Mouse (Mus musculus) kidney, adult 18-20 months (tissue): ENCODE measurements at regions not wholly inside any gene's neighbourhood (a gene's known extent, or its start where the extent isn't known, plus 50 kb on each side); places are given as distances from the start of the nearest gene placed in this dataset.
A peak's percentile ranks its signal among the peaks of the same experiment; 100 is the strongest.

Source experiments
- DNase-seq: peaks from one replicate; pipeline ENCODE4 v3.0.0; 2021

DNA sequence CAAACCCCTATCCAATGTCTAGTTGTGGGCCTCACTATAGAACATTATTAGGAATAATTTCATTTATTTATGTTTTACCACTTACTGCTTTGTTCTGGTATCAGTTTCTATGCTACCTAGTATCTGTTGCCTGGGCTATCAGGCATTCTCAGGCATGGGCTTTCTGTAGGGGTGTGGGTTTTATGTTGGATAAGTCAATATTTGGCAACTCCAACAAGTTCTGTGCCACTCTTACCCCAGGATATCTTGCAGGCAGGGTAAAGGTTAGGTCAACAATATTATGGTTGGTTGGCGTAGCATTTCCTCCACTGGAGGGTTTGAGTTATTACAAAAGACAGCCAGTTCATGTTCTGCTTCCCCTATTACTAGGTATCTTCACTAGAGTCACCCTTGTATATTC is 65.8 kb downstream of the Smim10l1 start:
- DNase-seq: no peak

DNA sequence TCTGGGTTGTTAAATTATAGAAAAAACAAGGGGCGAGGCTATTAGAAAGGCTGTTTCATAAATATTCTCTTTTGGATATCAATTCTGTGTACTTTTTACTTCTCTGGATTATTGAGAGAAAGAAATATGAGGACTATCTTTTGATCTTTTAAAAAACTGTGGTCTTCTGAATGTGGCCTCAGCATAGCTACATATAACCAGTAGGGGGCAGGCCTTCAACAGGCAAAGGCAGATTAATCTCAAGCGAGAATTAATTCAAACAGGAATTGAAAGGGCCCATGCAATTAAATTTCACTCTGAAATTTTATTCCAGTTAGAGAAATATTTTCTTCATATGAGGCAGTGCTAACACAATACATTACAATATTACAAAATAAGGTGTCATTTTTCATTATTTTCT is 66.6 kb downstream of the Smim10l1 start:
- no peak for DNase-seq

DNA sequence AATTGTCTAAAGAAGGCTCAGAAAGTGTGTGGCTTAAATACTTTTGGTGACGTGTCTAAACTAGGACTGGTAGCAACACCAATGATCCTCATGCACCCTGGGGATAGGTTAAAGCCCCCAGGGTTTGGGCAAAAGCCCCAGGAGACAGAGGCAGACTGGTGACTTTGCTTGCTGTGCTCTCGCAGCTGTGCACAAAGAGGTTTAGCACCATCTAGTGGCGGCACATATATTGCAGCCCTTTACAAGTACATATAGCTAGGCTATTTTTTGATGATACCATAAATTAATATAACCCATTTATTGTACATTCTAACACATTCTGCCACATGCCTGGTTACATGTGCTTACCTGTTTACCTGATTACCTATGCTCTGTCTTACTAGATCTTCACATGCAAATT is 85.8 kb upstream of the 5530400C23Rik start:
- DNase-seq: peak; percentile 62
